Mouse (Mus musculus): ENCODE measurements at regions not wholly inside any gene's neighbourhood (a gene's known extent, or its start where the extent isn't known, plus 50 kb on each side); places are given as distances from the start of the nearest gene placed in this dataset.

GRCm38 (mm10) chr12:26100140-26100539, 314.9 kb downstream of the Rnf144a start:
- Histone ChIP-seq H3K9me3 (replicated peaks; ENCODE audit: low read length) (no peaks in the 10 kb centered on the region), H3K36me3 (replicated peaks in 1 of 2; ENCODE audit: control insufficient read depth in 1 of 2, insufficient read depth in 1 of 2, low read length in 1 of 2) (no peaks in the 10 kb centered on the region), H3K4me2 (ENCODE audit: insufficient read depth, low read depth, poor library complexity, severe bottlenecking) (no peak overlapping the region), H3K9ac (ENCODE audit: insufficient read depth, low read depth) (no peak overlapping the region), H3K27me3 (replicated peaks) (no peaks in the 10 kb centered on the region), H3K4me1 (ENCODE audit: control insufficient read depth in 1 of 2, insufficient read depth in 2 of 2) (no peaks in the 10 kb centered on the region), H3K27ac (ENCODE audit: insufficient read depth, low read depth) (no peak overlapping the region), H3K79me2 (replicated peaks; ENCODE audit: control insufficient read depth, extremely low read depth, insufficient read depth, poor library complexity, severe bottlenecking) (no peaks in the 10 kb centered on the region), H3K4me3 (replicated peaks in 1 of 3; ENCODE audit: low read depth in 2 of 3, low read length in 2 of 3, poor library complexity in 1 of 3) (no peak overlapping the region)
- dilution Hi-C loops (cut with MboI; ENCODE audit: extremely low pct_ligation_motif_present, extremely low pct_unique_long_range_greater_than_20kb, low sequenced_read_pairs) (no loop called here), in situ Hi-C loops (cut with MboI; ENCODE audit: low pct_ligation_motif_present, low pct_unique_long_range_greater_than_20kb, low sequenced_read_pairs) (no loop called here)
- TF ChIP-seq GABPA (IDR thresholded peaks at IDR 0.05; ENCODE audit: insufficient replicate concordance, low read depth, low read length) = no peak
- no peak for TF ChIP-seq MAFK (IDR thresholded peaks at IDR 0.05; ENCODE audit: insufficient replicate concordance, low read length)
- TF ChIP-seq MAX (IDR thresholded peaks at IDR 0.05; ENCODE audit: low read length) = no peak
- TF ChIP-seq PAX5 (IDR thresholded peaks at IDR 0.05; ENCODE audit: low read length) = no peak
- no peak for TF ChIP-seq ETS1 (conservative IDR thresholded peaks at IDR 0.05; ENCODE audit: low read depth, low read length)
- no peak for TF ChIP-seq RAD21 (IDR thresholded peaks at IDR 0.05; ENCODE audit: low read depth, low read length)
- no peak for TF ChIP-seq EP300 (IDR thresholded peaks at IDR 0.05; ENCODE audit: low read length)
- DNase-seq (ENCODE audit: extremely low read depth) = no peak

- H3K9me3 ChIP-seq (replicated peaks; ENCODE audit: low read length) = no peaks in the 10 kb centered on the region
- no peak for DNase-seq (ENCODE audit: extremely low read depth)
- H3K27ac ChIP-seq (ENCODE audit: insufficient read depth, low read depth) = no peak overlapping the region
- in situ Hi-C loops (cut with MboI; ENCODE audit: low pct_ligation_motif_present, low pct_unique_long_range_greater_than_20kb, low sequenced_read_pairs) = no loop called here
- H3K4me3 ChIP-seq (replicated peaks in 1 of 3; ENCODE audit: low read depth in 2 of 3, low read length in 2 of 3, poor library complexity in 1 of 3) = no peak overlapping the region
- no peaks in the 10 kb centered on the region for H3K27me3 ChIP-seq (replicated peaks)
- no peak for TF ChIP-seq ELF1 (IDR thresholded peaks at IDR 0.05; ENCODE audit: low read depth, low read length)
- no peak for TF ChIP-seq ZMIZ1 (IDR thresholded peaks at IDR 0.05; ENCODE audit: low read depth, low read length)
- no peak for TF ChIP-seq SIN3A (IDR thresholded peaks at IDR 0.05; ENCODE audit: low read length)
- no peak for TF ChIP-seq ZC3H11A (IDR thresholded peaks at IDR 0.05; ENCODE audit: low read depth, low read length)
- no peak for TF ChIP-seq SMC3 (IDR thresholded peaks at IDR 0.05; ENCODE audit: low read depth, low read length)
- TF ChIP-seq CHD2 (IDR thresholded peaks at IDR 0.05; ENCODE audit: low read length) = no peak
- no peak for TF ChIP-seq MYC (IDR thresholded peaks at IDR 0.05; ENCODE audit: low read depth, low read length)
- TF ChIP-seq JUN (IDR thresholded peaks at IDR 0.05; ENCODE audit: insufficient read depth, low read depth, low read length) = no peak
- no peak for TF ChIP-seq USF2 (conservative IDR thresholded peaks at IDR 0.05; ENCODE audit: low read depth, low read length)
- TF ChIP-seq BHLHE40 (IDR thresholded peaks at IDR 0.05; ENCODE audit: low read depth, low read length) = no peak
- TF ChIP-seq TBP (conservative IDR thresholded peaks at IDR 0.05; ENCODE audit: low read depth, low read length) = no peak
- no peak for TF ChIP-seq NRF1 (IDR thresholded peaks at IDR 0.05; ENCODE audit: low read depth, low read length)
- no peak for TF ChIP-seq NELFE (IDR thresholded peaks at IDR 0.05; ENCODE audit: low read depth, low read length)
- no peak for TF ChIP-seq RAD21 (IDR thresholded peaks at IDR 0.05; ENCODE audit: low read depth, low read length)
- no peak for TF ChIP-seq MAZ (IDR thresholded peaks at IDR 0.05; ENCODE audit: low read depth, low read length)
- TF ChIP-seq CTCF (conservative IDR thresholded peaks at IDR 0.05 in 1 of 2, IDR thresholded peaks at IDR 0.05 in 1 of 2; ENCODE audit: low read depth in 2 of 2, low read length in 2 of 2) = no peak
- no peak for TF ChIP-seq ZKSCAN1 (IDR thresholded peaks at IDR 0.05; ENCODE audit: borderline replicate concordance, low read depth, low read length)
- no peaks in the 10 kb centered on the region for H3K4me1 ChIP-seq (ENCODE audit: control insufficient read depth in 1 of 2, insufficient read depth in 2 of 2)
- H3K79me2 ChIP-seq (replicated peaks; ENCODE audit: control insufficient read depth, extremely low read depth, insufficient read depth, poor library complexity, severe bottlenecking) = no peaks in the 10 kb centered on the region
- no peaks in the 10 kb centered on the region for H3K36me3 ChIP-seq (replicated peaks in 1 of 2; ENCODE audit: control insufficient read depth in 1 of 2, insufficient read depth in 1 of 2, low read length in 1 of 2)
- H3K4me2 ChIP-seq (ENCODE audit: insufficient read depth, low read depth, poor library complexity, severe bottlenecking) = no peak overlapping the region
- no peak overlapping the region for H3K9ac ChIP-seq (ENCODE audit: insufficient read depth, low read depth)
- dilution Hi-C loops (cut with MboI; ENCODE audit: extremely low pct_ligation_motif_present, extremely low pct_unique_long_range_greater_than_20kb, low sequenced_read_pairs) = no loop called here
Measured at GRCm38 (mm10) chr12:26099176-26099575, 315.9 kb downstream of the Rnf144a start.
